Mouse (Mus musculus): ENCODE results near the gene Gm9603. TPM values are rescaled to one million over a fixed set of nuclear protein-coding genes. Genes with fewer than 3 reads are reported as not detected.
"Not testable (repeated sequence)": the region's sequence is repeated elsewhere in the genome, so short reads cannot be mapped to it uniquely, and the experiment has no call there.

Gm9603 gene
- not detected in 2 replicates for polyA plus RNA-seq (2015; fragmentation: Nextera tagmentation; extraction: Ambion mirVana)

DNA sequence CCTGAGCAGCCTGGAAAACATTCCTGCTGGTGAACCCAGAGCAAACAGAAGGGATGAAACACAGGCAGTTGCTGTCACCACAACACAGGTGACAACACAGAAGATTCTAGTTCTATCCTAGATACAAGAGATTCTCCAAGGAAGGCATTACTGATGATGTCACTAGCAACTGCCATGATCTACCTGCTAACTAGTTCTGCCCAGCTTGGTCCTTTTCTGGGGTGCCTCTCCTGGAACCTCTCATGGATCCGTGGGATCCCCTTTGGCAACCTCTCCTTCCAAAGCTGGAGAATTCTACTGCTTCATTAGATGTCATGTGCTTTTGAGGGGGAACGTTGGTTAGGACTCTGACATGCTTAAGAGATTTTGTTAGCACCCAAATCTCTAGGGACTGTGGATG is at the start of gene Gm9603:
TSS of gene Gm9603 (minus strand) at position 101 of the 400 bp plus-strand sequence.
- H3K9me3 ChIP-seq (replicated peaks; ENCODE audit: control insufficient read depth, low read length, poor library complexity, severe bottlenecking); ATAC-seq; H3K4me3 ChIP-seq (ENCODE audit: low read depth, low read length); H3K4me1 ChIP-seq (ENCODE audit: control insufficient read depth, insufficient read depth, low read length); H3K4me2 ChIP-seq (ENCODE audit: low read length); H3K36me3 ChIP-seq (ENCODE audit: control insufficient read depth, insufficient read depth, low read length); H3K9ac ChIP-seq (ENCODE audit: low read depth, low read length); H3K27me3 ChIP-seq (ENCODE audit: control insufficient read depth, insufficient read depth, low read depth, low read length); H3K27ac ChIP-seq (ENCODE audit: low read length): not testable (repeated sequence)
- WGBS: no CpG with 5 or more reads among the region's 2 CpGs

DNA sequence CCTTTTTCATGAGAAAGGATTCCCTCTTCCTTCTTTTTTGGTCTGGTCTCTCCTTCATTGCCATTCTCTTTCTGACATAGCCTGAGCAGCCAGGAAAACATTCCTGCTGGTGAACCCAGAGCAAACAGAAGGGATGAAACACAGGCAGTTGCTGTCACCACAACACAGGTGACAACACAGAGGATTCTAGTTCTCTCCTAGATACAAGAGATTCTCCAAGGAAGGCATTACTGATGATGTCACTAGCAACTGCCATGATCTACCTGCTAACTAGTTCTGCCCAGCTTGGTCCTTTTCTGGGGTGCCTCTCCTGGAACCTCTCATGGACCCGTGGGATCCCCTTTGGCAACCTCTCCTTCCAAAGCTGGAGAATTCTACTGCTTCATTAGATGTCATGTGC is 54.3 kb downstream of the Gm9603 start, which contains the start of gene Gm8265:
TSS of gene Gm8265 (minus strand) at position 101 of the 400 bp plus-strand sequence.
- not testable (repeated sequence) for H3K4me1 ChIP-seq (ENCODE audit: control insufficient read depth, insufficient read depth, low read length); H3K4me2 ChIP-seq (ENCODE audit: low read length); H3K9ac ChIP-seq (ENCODE audit: low read depth, low read length); H3K36me3 ChIP-seq (ENCODE audit: control insufficient read depth, insufficient read depth, low read length); H3K27me3 ChIP-seq (ENCODE audit: control insufficient read depth, insufficient read depth, low read depth, low read length); ATAC-seq; H3K9me3 ChIP-seq (replicated peaks; ENCODE audit: control insufficient read depth, low read length, poor library complexity, severe bottlenecking); H3K4me3 ChIP-seq (ENCODE audit: low read depth, low read length); H3K27ac ChIP-seq (ENCODE audit: low read length)
- WGBS: no CpG with 5 or more reads among the region's 1 CpGs

Other genes starting within 250 kb of the Gm9603 start
- 3.6 and 4.2 TPM in 2 replicates for gene Gm3194, start 232.0 kb downstream of the Gm9603 start, polyA plus RNA-seq (2015; fragmentation: Nextera tagmentation; extraction: Ambion mirVana)
- gene Gm8246, start 209.6 kb downstream of the Gm9603 start, polyA plus RNA-seq (2015; fragmentation: Nextera tagmentation; extraction: Ambion mirVana): not detected in 2 replicates
- gene Gm3187, start 203.2 kb downstream of the Gm9603 start, polyA plus RNA-seq (2015; fragmentation: Nextera tagmentation; extraction: Ambion mirVana): 0.19 TPM in 1 of 2 replicates, not detected in the other
- 16.3 and 20.0 TPM in 2 replicates for gene Gm3488, start 185.8 kb downstream of the Gm9603 start, polyA plus RNA-seq (2015; fragmentation: Nextera tagmentation; extraction: Ambion mirVana)
- not detected in 2 replicates for gene Gm3532, start 149.0 kb downstream of the Gm9603 start, polyA plus RNA-seq (2015; fragmentation: Nextera tagmentation; extraction: Ambion mirVana)
- gene Gm8265, start 54.4 kb downstream of the Gm9603 start, polyA plus RNA-seq (2015; fragmentation: Nextera tagmentation; extraction: Ambion mirVana): not detected in 2 replicates
- 1.4 TPM in 1 of 2 replicates, not detected in the other for gene Gm3373, start 54.1 kb upstream of the Gm9603 start, polyA plus RNA-seq (2015; fragmentation: Nextera tagmentation; extraction: Ambion mirVana)
- 4.6 and 6.3 TPM in 2 replicates for gene Gm3383, start 120.5 kb upstream of the Gm9603 start, polyA plus RNA-seq (2015; fragmentation: Nextera tagmentation; extraction: Ambion mirVana)
- not detected in 2 replicates for gene Gm3424, start 142.9 kb upstream of the Gm9603 start, polyA plus RNA-seq (2015; fragmentation: Nextera tagmentation; extraction: Ambion mirVana)
- 1.3 and 1.5 TPM in 2 replicates for gene Gm8237, start 192.9 kb upstream of the Gm9603 start, polyA plus RNA-seq (2015; fragmentation: Nextera tagmentation; extraction: Ambion mirVana)